Mouse (Mus musculus) lung, postnatal 0 days (tissue): ENCODE results near the gene Aurkb. TPM values are rescaled to one million over a fixed set of nuclear protein-coding genes. Genes with fewer than 3 reads are reported as not detected.

Experiments used
- ATAC-seq: fragments of 200-750 bp; cut with Nextera tagmentation; 2 replicates; pipeline ENCODE4 v1.8.0; 2017; ENCODE audit warnings: moderate library complexity
- DNase-seq: peaks from one replicate; pipeline ENCODE4 v3.0.0-alpha.2; 2016; ENCODE audit warnings: low spot score
- H3K27ac ChIP-seq: fragments of 300-500 bp; sonication (generic); 2 replicates; pipeline ENCODE4 v1.5.1; 2014; ENCODE audit warnings: antibody characterized with exemption, mild to moderate bottlenecking, low read length, mixed read lengths
- H3K27me3 ChIP-seq: fragments of 300-500 bp; sonication (generic); replicated peaks from 2 replicates; pipeline ENCODE4 v1.6.1; 2014; ENCODE audit warnings: low read length, mixed read lengths; ENCODE audit not compliant: insufficient read depth
- H3K36me3 ChIP-seq: fragments of 300-500 bp; sonication (generic); 2 replicates; pipeline ENCODE4 v1.6.1; 2014; ENCODE audit warnings: low read length, mixed read lengths; ENCODE audit not compliant: insufficient read depth
- H3K4me1 ChIP-seq: fragments of 300-500 bp; sonication (generic); 2 replicates; pipeline ENCODE4 v1.6.1; 2014; ENCODE audit warnings: antibody characterized with exemption, low read depth, low read length, mixed read lengths; ENCODE audit not compliant: insufficient read depth
- H3K4me2 ChIP-seq: fragments of 300-500 bp; sonication (generic); replicated peaks from 2 replicates; pipeline ENCODE4 v1.6.1; 2014; ENCODE audit warnings: low read depth, mild to moderate bottlenecking, low read length, moderate library complexity, mixed read lengths
- H3K4me3 ChIP-seq: fragments of 300-500 bp; sonication (generic); 2 replicates; pipeline ENCODE4 v1.5.1; 2014; ENCODE audit warnings: low read depth, low read length
- H3K9ac ChIP-seq: fragments of 300-500 bp; sonication (generic); replicated peaks from 2 replicates; pipeline ENCODE4 v1.6.1; 2014; ENCODE audit warnings: low read depth, mild to moderate bottlenecking
- H3K9me3 ChIP-seq: fragments of 300-500 bp; sonication (generic); 2 replicates; pipeline ENCODE4 v1.6.1; 2016; ENCODE audit warnings: low read length, mixed read lengths
- CTCF ChIP-seq: IDR thresholded peaks from 2 replicates; pipeline ENCODE4 v1.5.1; 2016; ENCODE audit warnings: antibody characterized with exemption, mild to moderate bottlenecking
- EP300 ChIP-seq: IDR thresholded peaks from 2 replicates; pipeline ENCODE4 v1.6.1; 2016; ENCODE audit warnings: antibody characterized with exemption, mild to moderate bottlenecking, control low read depth
- WGBS: fragments of 180-500 bp; shearing (Covaris S2); extraction: QIAGEN DNeasy Blood & Tissue Kit; methylation state at CpG from one replicate; pipeline ENCODE4 v1.1.7; 2014; 5-methylcytosine and 5-hydroxymethylcytosine counted together
- polyA plus RNA-seq: library from polyadenylated mRNA; unstranded; fragments of >200 nt; fragmentation: Nextera tagmentation; extraction: Ambion mirVana; gene quantifications from 2 replicates; pipeline ENCODE4 v1.2.1, GENCODE M21; 2015

Gene Aurkb
- polyA plus RNA-seq, 1 experiment from 2014 or later = 6.5 TPM

- H3K4me3 ChIP-seq = peak overlapping the region; percentile 97
- peak overlapping the region; percentile 100 for H3K27ac ChIP-seq
- peaks cover 16% of the 10 kb centered on the region for H3K4me1 ChIP-seq
- ATAC-seq = peak; percentile 61
- H3K9ac ChIP-seq = peak overlapping the region; percentile 100
- H3K27me3 ChIP-seq = no peaks in the 10 kb centered on the region
- peak; percentile 100 for DNase-seq
- under 1% methylated on average over 29 of the region's 29 CpGs for WGBS
- H3K9me3 ChIP-seq = no peaks in the 10 kb centered on the region
- H3K36me3 ChIP-seq = peaks cover 19% of the 10 kb centered on the region
- peak overlapping the region; percentile 76 for H3K4me2 ChIP-seq
- TF ChIP-seq CTCF (no peak), EP300 (peak; percentile 100)
Observed at GRCm38 (mm10) chr11:69096987-69097900, 51.8 kb downstream of the Aurkb start.

DNA sequence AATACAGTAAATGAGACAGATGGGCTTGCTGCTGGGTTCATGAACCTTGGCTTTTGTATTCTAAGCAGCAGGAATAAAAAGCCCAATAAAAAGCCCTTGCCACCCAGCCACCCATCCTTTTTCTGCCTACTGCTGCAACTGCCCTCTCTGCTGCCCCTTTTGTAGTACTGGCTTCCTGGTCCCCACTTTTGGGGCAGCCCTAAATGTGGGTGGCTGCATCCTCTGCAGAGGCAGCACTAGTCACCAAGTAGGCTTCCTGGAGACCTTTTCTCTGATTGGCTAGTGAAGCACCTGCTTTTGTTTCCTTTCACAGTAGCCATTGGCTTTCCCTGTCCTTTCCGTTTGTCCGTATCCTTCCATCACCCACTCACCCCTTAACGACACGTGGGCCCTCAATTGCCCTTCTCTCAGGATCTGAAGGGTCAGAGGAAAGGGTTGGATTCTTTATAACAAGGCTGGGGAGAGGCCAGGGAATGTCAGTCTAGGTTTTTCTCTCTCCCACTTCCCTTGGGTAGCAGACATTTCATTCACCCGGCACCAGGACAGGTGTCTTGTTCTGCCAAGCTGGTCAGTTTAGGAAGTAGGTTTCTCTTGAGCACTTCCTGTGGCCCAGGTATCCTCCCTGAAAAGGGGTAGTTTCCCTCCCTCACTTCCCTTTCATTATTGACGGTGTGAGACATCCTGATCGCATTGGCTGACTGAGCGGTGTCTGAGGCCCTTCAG lies 52.8 kb downstream of the Aurkb start:
- H3K27me3 ChIP-seq = no peaks in the 10 kb centered on the region
- DNase-seq = no peak
- H3K4me1 ChIP-seq = peaks cover 16% of the 10 kb centered on the region
- peak overlapping the region; percentile 76 for H3K4me2 ChIP-seq
- ATAC-seq = no peak
- peak overlapping the region; percentile 58 for H3K9ac ChIP-seq
- 7% methylated on average over 8 of the region's 8 CpGs for WGBS
- peaks cover 29% of the 10 kb centered on the region for H3K36me3 ChIP-seq
- no peak for TF ChIP-seq EP300
- TF ChIP-seq CTCF = no peak
- H3K27ac ChIP-seq = peak overlapping the region; percentile 100
- H3K4me3 ChIP-seq = peak overlapping the region; percentile 97
- no peaks in the 10 kb centered on the region for H3K9me3 ChIP-seq

GRCm38 (mm10) chr11:69098762-69099091 lies 53.3 kb downstream of the Aurkb start:
- peak overlapping the region; percentile 100 for H3K27ac ChIP-seq
- peak overlapping the region; percentile 76 for H3K4me2 ChIP-seq
- H3K9me3 ChIP-seq = no peaks in the 10 kb centered on the region
- 2% methylated on average over 19 of the region's 19 CpGs for WGBS
- peaks cover 16% of the 10 kb centered on the region for H3K4me1 ChIP-seq
- no peaks in the 10 kb centered on the region for H3K27me3 ChIP-seq
- DNase-seq (peak; percentile 97), ATAC-seq (peak; percentile 32)
- TF ChIP-seq EP300 = no peak
- TF ChIP-seq CTCF = no peak
- H3K9ac ChIP-seq = peak overlapping the region; percentile 79
- H3K36me3 ChIP-seq = peaks cover 34% of the 10 kb centered on the region
- peak overlapping the region; percentile 97 for H3K4me3 ChIP-seq

DNA sequence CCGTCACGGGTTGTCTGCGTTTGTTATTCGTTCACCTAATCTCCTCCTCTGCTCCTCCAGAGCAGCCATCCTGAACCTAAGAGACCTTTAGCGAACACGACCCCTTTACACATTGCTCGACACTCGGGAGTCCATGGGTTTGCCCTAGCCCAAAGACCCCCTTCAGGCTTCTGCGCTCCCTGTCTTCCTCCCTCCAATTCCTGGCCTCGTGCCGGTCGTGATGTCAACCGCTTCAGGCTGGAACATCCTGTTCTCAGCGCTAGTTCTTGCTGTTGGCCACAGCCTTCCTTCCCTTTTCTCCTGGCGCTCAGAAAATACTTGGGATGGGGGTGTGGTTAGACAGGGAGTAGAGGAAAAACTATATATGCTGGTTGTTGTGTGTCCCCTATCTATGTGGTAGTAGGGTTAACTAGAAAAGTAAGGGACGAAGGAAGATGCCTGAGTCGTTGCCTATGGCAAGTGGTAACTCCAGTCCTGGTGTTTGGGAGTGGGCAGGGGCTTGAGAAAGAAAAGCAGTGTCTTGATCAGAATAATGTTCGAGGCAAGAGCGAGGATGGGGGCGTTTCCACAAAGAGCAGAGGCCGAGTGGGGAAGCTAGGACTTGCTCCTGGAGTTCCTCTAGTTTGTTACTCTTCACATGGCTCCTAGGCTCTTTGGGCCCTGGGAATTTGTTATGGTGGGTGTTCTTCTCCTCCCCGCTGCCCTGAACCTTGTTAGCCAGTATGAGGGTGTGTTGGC lies 53.9 kb downstream of the Aurkb start:
- WGBS = under 1% methylated on average over 22 of the region's 22 CpGs
- Histone ChIP-seq H3K9me3 (no peaks in the 10 kb centered on the region), H3K36me3 (peaks cover 40% of the 10 kb centered on the region), H3K4me3 (peak overlapping the region; percentile 97), H3K27me3 (no peaks in the 10 kb centered on the region), H3K9ac (peak overlapping the region; percentile 79), H3K27ac (peak overlapping the region; percentile 100), H3K4me2 (peak overlapping the region; percentile 76), H3K4me1 (peaks cover 16% of the 10 kb centered on the region)
- ATAC-seq (peak; percentile 1; the same call in 1 of the 2 replicates), DNase-seq (peak; percentile 90)
- no peak for TF ChIP-seq CTCF
- peak; percentile 99 for TF ChIP-seq EP300

GRCm38 (mm10) chr11:69099915-69100345 lies 54.5 kb downstream of the Aurkb start:
- 1% methylated on average over 23 of the region's 23 CpGs for WGBS

More at GRCm38 (mm10) chr11:69099915-69100345, 54.5 kb downstream of the Aurkb start:
- Histone ChIP-seq H3K4me1 (peaks cover 16% of the 10 kb centered on the region), H3K27me3 (no peaks in the 10 kb centered on the region), H3K27ac (peak overlapping the region; percentile 100), H3K9ac (peak overlapping the region; percentile 79), H3K4me3 (peak overlapping the region; percentile 97), H3K4me2 (peak overlapping the region; percentile 76), H3K9me3 (no peaks in the 10 kb centered on the region), H3K36me3 (peaks cover 46% of the 10 kb centered on the region)
- DNase-seq (peak; percentile 97), ATAC-seq (peak; percentile 10)
- TF ChIP-seq CTCF (peak; percentile 49), EP300 (no peak)
